Mouse (Mus musculus) ovary, postnatal 10 days (tissue): ENCODE data around the gene Mgat1.

ENCODE experiments used
- DNase-seq: peaks from one replicate; pipeline ENCODE4 v3.0.0; 2022; ENCODE audit warnings: low spot score

Mgat1 gene

DNA sequence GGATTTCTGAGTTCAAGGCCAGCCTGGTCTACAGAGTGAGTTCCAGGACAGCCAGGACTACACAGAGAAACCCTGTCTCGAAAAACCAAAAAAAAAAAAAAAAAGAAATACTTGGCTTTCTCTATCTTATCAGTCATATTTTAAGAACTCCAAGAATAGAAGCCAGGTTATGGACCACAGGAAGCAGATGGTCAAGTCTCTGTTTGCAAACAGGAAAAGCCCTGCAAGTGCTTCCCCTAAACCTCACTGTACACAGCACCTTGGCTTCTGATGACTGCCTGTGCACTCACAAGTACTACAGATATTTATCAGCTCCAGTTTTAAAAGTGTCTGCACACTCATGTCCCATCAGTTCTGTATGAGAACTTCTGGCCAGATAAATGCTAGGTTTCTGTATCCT lies 2.5 kb upstream of the Mgat1 start:
- DNase-seq, result no peak

DNA sequence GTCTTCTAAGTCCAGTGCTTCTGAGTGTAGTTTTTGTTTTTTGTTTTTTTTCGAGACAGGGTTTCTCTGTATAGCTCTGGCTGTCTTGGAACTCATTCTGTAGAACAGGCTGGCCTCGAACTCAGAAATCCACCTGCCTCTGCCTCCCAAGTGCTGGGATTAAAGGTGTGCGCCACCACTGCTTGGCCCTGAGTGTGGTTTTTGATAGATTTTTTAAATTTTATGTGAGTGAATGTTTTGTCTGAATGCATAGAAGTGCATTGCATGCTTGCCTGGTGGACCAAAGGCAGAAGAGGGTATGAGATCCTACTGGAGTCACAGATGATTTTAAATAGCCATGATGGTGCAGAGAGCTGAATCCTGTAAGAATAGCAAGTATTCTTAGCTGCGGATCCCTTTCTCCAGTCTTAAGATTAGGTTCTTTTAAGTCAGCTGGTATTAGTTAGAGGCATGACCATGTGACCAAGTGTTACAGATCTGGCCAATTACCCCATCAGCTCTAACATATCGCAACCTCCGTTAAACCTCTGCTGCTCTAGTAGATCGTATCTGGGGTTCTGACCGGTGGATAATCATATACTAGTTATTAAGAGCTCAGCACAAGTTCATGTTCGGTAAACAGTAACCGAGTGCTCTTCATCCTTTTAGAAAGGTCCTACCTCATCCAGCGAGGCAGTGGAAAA lies 906 bp upstream of the Mgat1 start:
- no peak for DNase-seq

DNA sequence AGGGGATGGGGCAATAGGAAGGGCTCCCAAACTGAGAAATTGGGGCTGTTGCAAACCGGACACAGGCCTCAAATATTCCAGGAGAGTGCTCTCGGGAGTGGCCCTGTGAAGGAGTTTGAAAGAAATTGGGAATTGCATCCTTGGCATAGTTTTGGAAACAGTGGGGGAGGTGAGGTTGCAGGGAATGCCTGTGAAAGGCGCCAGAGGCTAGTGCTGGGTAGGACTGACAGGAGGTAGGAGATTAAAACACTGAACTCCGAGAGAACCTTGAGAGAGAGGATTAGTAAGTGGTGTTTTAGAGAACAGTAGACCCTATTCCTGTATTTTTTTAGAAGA lies 572 bp downstream of the Mgat1 start:
- DNase-seq, result no peak

DNA sequence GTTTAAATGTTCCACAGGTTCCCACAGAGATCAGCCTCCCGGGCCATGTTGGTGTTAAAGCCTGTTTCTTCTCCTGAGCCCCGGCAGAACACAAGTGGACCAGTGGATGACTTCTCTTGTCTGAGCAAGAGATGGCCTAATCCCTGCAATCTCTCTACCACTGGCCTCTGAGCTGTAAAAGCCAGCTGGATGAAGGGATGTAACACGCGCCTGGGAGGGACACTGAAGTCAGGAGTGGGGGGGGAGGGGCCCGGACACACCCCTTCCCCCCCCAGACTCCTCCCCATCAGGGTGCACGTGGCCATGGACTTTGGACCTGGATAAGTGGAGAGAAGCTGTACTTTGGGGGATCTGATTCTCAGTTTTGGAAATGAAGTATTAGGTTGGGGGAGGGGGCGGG lies 1.2 kb downstream of the Mgat1 start:
- DNase-seq, result no peak

DNA sequence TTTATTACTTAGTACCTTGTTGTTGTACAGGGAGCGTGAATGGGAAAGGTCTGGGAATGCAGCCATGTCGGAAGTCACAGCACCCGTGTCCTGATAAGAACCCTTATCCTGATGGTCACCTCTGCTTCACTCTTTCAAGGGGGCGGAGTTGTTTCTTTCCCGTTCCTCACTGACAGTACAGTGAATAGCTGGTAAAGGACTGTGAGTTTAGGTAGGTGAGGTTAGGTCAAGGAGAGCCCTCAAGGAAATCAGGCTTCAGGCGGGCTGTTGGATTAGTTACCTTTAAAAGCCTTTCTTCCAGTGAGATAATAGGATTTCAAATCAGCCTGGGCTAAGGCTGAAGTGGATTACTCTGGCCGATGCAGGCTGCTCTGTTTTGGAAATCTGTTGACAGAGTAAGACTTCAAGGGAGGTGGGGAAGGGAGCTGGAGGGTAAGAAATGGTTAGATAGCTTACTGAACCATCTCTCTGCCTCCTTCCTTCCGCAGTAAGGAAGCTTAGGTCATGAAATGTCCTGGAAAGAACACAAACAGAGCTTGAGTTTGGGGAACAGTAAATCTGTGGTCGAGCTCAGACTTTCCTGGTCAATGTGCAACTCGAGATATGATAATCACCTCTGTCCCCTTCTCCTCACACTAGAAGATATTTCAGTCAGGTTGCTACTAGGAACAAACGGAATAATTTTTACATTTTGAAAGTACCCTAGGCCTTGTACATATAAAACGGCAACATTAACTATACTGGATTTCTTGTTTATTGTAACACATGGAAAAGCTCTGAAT lies 1.8 kb downstream of the Mgat1 start:
- DNase-seq, result no peak

- no peak for DNase-seq
Measured at GRCm38 (mm10) chr11:49246523-49246922, 2.5 kb downstream of the Mgat1 start.

DNA sequence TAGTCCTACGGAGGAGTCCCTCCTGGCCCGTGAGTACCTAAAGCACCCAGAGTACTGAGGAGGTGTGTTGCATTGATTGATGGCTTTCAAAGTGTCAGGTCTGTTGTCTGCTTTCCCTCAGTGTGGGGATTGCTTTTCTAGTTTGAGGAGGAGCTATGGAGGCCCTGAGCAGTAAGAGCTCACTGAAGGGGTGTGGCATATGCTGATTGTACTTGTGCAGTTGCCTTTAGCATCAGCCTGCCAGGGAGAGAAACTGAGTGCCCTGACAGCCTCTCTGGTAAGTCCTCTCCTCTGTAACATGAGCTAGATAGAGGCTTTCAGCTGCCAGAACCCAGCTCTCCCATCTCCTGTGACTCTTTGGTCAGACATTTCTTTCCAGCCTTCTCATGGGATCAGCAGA lies 3.3 kb downstream of the Mgat1 start:
- no peak for DNase-seq

DNA sequence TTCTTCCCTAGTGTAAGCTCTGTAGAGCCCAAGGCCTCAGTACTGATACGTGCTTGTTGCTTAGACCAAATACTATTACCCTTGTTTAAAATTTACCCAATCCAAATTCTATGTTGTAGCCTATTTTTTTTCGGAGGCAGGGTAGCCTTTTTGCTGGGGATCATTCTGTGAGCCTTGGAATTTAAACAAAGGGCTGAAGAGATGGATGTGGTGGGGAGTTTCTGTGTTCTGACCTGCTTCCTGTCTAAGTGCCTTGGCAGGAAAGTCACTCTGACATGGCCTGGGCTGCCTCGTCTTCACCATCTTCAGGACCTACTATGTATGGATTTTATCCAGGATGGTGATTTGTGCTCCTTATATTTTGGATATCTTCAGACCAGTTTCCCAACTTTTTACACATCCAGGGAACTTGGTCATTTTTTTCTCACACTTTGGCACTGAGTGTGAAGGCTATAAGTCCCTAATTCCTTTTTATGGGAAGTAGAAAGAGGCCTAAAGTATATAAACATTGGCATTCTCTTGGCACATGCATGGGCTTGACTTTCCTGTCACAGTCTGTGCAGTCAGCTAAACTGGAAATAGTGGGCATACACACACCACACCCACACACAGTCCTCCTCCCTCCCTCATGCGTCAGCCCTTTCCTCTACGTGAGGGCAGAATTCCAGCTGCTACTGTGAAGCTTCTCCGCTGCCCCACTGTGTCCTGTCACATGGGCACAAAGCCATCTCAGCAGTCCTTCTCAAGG lies 4.4 kb downstream of the Mgat1 start:
- no peak for DNase-seq

DNA sequence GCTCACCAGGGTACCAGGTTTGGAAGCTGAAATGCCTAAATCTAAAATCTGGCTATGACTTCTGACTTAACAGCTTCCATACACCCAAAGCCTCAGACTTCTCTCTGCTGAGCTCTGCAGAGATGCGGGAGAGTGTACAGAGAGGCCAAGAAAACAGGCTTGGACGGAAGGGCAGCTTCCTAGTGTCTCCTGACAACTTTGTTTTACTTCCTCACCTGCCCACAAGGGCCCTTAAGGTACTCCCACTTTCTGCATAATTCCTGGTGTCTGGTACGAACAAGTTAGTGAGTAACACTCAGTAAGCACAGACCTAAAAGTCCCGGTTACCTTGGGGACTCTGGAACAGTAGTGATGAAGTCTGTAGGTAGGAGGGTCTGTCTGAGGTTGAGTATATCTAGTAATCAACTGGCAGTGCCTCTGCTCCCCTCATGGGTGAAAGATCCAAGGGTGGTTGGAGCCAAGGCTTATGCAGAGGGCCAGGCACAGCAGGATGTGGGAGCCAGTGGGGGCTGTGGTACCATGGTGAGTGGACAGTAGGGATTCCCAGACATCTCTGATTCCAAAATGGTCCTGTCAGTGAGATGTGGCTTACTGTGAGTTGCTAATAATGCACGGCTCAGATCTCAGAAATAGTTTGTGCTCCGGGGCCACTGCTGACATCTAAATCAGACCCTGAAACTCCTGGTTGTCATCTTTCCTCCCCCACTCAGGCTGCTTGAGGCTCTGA lies 5.1 kb downstream of the Mgat1 start:
- no peak for DNase-seq

GRCm38 (mm10) chr11:49249811-49250421 lies 5.9 kb downstream of the Mgat1 start:
- no peak for DNase-seq

GRCm38 (mm10) chr11:49250422-49251379 lies 6.7 kb downstream of the Mgat1 start:
- DNase-seq, result peak; percentile 80

DNA sequence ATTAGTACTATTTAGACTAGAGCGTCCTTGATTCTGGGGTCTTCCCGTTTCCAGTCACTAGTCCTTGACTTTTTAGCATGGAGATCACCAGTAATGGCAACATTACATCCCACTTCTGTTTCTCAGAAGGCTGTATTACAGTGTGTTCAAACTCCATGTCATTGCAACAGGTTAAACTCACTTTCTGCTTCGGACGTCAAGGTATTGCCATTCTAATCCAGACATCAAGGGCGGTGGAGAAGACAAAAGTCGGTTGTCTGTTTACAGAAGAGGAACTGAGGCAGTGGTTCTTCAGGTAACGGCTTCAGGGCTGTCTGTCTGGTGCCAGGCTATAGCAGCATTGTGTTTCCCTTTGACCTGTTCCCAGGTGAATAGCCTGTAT lies 7.4 kb downstream of the Mgat1 start:
- DNase-seq, result no peak

GRCm38 (mm10) chr11:49252048-49252447 lies 8.1 kb downstream of the Mgat1 start:
- DNase-seq, result no peak

GRCm38 (mm10) chr11:49253035-49253434 lies 9.0 kb downstream of the Mgat1 start:
- no peak for DNase-seq

- DNase-seq, result no peak
Measured at GRCm38 (mm10) chr11:49259296-49259695, 15.3 kb downstream of the Mgat1 start.

GRCm38 (mm10) chr11:49259829-49260228 lies 15.8 kb downstream of the Mgat1 start:
- DNase-seq, result no peak

- DNase-seq, result no peak
Measured at GRCm38 (mm10) chr11:49260598-49261312, 16.8 kb downstream of the Mgat1 start.

GRCm38 (mm10) chr11:49261313-49261855 lies 17.4 kb downstream of the Mgat1 start:
- no peak for DNase-seq

GRCm38 (mm10) chr11:49262286-49262685 lies 18.3 kb downstream of the Mgat1 start:
- no peak for DNase-seq

GRCm38 (mm10) chr11:49263149-49263548 lies 19.2 kb downstream of the Mgat1 start:
- DNase-seq, result no peak
